Mouse (Mus musculus) megakaryocyte-erythroid progenitor cell, adult 5-6 weeks (primary cell): ENCODE measurements around the gene Axin1. TPM values are rescaled to one million over a fixed set of nuclear protein-coding genes. Genes with fewer than 3 reads are reported as not detected.
"Not testable (repeated sequence)": the region's sequence is repeated elsewhere in the genome, so short reads cannot be mapped to it uniquely, and the experiment has no call there.

Source experiments
- ATAC-seq: replicated peaks from 2 replicates; pipeline ENCODE4 v1.8.0; 2016; ENCODE audit warnings: mild to moderate bottlenecking, inconsistent platforms; ENCODE audit not compliant: severe bottlenecking, poor library complexity, low FRiP score, low TSS enrichment
- total RNA-seq, 2 experiments: library from RNA; stranded (forward) in 1 of 2; stranded (reverse) in 1 of 2; fragments of 200-1000, 215-1000 nt in 1 of 2; fragments of >200 nt in 1 of 2; fragmentation: Nextera tagmentation in 1 of 2; gene quantifications; 2 replicates each; pipeline ENCODE4 v1.2.3; 2014 to 2017

Axin1 gene
- total RNA-seq (2014; fragmentation: Nextera tagmentation) (29.2 and 32.1 TPM in 2 replicates), total RNA-seq (2017) (39.9 and 208 TPM in 2 replicates)

DNA sequence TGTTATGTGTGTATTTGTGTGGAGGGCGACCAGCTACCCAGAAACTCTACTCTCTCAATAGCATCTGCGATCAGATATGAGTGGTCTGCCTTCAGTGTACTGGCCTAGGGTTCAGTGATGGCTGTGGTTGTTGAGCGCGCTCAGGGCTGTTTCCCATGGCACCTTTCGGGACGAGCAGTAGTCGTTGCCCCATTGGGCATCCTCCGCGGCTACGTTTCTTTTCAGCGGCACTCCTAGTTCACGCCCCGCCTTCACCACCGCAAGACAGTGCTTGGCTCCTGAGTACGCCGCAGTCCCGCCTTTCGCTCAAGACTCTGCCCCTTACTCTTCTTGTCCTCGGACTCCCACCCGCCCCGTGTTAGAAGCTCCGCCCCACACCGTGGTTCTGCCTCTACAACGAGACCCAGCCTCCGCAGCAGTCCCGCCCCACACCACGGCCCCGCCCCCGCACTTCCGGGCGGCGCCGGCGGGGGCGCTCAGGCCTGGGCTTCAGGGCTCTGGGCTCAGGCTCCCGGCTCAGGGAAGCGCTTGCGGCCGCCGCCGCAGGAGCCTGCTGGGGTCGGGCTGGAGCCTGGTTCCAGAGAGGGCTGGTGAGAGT lies at the start of gene Axin1:
TSS of gene Axin1 (plus strand) at position 450 of the 598 bp plus-strand sequence.
- ATAC-seq, result peak; percentile 97

DNA sequence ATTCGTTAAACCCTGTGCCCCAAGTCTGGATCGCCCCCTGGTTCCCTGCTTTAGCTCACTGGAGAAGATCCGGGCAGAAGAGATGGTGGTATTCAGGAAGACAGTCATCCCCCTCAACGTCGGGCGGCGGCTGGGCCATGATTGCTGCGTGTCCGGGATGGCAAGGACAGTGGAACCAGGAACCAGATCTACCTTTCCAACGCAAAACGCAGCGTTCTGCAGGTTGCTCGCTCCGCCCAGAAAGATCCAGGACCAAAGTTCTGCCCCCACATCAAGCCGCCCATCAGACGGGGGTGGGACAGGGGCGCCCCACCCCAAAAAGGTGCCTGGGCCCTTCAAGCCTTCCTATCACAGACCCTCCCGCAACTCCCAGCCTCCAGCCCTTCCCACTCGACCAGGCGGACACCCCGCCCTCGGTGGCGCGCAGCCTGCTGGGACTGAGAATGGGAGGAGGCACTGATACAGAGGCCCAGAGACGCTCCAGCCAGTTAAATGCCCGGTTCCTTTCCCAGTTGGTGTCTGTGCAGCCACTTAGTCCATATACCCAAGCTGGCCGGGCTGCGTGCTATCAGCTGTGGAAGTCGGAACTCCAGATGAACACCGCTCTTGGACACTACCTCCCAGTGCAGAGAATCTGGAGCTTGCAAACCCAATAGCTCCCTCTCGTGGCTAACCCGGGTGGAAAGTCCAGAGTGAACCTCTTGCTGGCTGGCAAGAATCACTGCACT lies 48.4 kb upstream of the Axin1 start, which contains the start of gene Decr2:
TSS of gene Decr2 (minus strand) at position 433 of the 728 bp plus-strand sequence.
- ATAC-seq, result peak; percentile 84

DNA sequence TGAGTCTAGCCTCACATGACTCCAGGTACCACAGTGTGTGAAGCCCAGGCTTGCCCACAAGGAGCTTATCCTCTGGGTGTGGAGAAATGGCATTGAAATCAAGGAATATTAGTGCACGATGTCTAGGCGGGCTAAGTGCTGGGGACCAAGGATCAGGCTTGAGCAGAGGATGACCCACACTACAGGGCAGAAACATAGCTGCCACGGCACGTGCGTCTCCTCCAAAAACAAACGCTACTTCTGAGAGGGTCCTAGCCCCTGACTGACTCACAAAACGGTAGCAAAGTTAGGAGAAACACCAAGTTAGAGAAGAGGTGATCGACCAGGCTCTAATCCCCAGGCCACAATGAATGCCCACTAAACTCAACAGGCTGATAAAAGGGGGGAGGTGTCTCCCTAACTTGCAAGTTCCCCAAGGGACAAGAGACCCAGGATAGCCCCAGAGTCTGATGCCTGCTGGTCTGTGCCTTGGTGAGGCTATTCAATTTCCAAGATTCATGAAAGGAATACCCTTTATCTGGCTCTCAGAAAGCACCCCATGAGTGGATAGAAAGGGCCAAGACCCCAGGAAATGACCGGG lies 43.9 kb upstream of the Axin1 start:
- ATAC-seq, result no peak

DNA sequence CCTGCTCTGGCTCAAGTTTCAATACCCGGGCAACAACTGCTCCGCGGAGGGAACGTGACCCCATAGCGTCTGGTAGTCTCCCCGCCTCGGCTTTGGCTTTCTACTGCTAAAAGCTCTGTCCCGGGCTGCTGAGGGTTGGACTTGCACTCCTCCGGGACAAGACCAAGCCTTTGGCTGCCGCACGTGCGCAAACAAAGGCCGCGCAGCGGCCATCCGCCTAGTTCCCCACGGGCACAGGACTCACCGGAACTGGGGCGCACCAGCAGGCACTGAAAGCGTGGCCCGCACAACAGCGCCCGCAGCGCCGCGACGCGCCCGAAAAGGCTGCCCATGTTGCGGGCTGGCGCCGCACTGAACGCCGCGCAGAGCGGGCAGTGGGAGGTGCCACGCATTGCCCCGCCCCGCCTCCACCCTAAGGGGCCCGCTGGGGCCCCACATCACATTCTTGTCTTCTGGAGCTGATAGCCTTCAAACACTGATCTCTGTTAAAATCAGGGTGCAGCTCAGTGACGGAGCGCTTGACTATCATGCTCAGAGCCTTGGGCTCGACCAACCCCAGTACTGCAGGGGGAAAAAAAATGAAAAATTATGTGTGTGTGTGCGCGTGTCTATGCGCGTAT lies 43.3 kb upstream of the Axin1 start, which contains the start of gene Nme4:
TSS of gene Nme4 (minus strand) at position 482 of the 620 bp plus-strand sequence.
- ATAC-seq, result peak; percentile 89

- no peak for ATAC-seq
Observed at GRCm38 (mm10) chr17:26098461-26098860, 40.0 kb upstream of the Axin1 start.

GRCm38 (mm10) chr17:26099316-26099715 lies 39.2 kb upstream of the Axin1 start:
- ATAC-seq, result not testable (repeated sequence)

GRCm38 (mm10) chr17:26100166-26100565 lies 38.3 kb upstream of the Axin1 start:
- ATAC-seq, result no peak

DNA sequence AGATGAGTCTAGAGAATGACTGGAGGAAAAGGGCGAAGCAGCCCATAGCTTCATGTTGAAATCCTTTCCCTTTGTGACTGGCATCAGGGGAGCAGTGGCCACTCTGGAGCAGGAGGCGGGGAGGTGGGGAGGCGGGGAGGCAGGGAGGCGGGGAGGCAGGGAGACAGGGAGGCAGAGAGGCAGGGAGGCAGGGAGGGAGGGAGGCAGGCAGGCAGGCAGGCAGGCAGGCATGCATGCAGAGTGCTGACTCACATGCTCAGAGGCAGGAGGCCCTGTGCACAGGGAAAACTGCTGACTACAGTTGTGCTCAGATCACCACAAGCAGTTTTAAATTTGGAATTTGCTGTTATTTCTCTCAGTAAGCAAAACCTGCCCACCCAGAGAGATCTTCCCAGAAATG lies 37.0 kb upstream of the Axin1 start:
- ATAC-seq, result no peak

DNA sequence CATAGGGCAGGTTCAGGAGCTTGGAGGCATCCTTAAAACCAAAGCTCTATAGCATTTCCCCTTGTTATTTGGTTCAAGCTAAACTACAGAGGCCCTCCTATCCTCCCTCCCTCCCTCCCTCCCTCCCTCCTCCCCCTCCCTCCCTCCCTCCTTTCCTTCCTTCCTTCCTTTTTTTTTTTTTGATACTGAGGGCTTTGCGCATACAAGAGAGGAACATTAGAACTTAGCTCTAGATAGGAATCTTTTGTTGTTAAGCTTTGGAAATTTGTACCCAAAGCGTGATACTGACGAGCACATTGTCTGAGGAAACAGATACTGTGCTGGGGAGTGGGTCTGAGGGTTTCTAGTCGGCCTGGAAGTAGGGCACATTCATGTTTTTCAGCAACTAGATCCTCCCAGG lies 32.9 kb upstream of the Axin1 start:
- ATAC-seq, result no peak

GRCm38 (mm10) chr17:26110156-26110555 lies 28.3 kb upstream of the Axin1 start:
- no peak for ATAC-seq

GRCm38 (mm10) chr17:26111024-26111423 lies 27.5 kb upstream of the Axin1 start:
- ATAC-seq, result no peak

DNA sequence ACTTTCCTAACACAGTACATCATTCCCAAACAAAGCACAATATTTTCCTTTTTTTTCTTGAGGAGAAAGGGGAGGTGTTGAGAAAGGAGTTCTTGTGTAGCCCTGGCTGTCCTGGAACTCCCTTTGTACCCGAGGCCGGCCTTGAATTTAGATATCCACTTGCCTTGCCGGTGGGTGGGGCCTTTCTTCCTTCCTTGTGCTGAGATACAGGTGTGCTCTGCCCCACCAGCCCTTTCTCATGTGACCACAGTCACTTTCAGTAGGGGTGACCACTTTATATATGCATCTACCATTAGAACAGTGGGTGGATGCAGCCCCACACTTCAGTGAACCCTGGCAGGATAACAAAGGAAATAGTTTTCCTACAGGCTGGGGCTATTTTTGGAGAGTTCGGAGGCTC lies 26.8 kb upstream of the Axin1 start:
- no peak for ATAC-seq

DNA sequence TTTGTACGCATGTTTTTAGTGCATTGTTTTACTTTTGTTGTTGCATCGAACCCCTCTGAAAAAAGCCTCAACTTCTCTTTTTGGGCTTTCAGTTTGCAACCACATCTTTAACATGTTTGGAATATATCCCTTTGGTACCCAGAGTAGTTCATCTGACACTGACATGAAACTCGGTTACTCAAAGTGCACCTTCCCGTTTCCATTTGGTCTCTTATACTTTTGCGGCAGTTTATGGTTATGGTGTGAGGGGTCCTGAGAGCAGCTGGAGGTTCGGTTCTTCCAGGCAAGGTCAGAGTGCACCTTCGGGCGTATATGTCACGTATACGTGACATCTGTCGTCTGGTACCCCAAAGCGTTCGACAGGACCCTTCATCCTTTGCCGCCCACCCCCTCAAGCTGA lies 25.7 kb upstream of the Axin1 start:
- ATAC-seq, result no peak

GRCm38 (mm10) chr17:26113181-26113948 lies 25.1 kb upstream of the Axin1 start, which contains the start of gene Tmem8:
Gene Tmem8 (plus strand): TSS chr17:26113299.
- ATAC-seq, result peak; percentile 31; the same call in 1 of the 2 replicates

- ATAC-seq, result no peak
Observed at GRCm38 (mm10) chr17:26114061-26114460, 24.4 kb upstream of the Axin1 start.

GRCm38 (mm10) chr17:26114461-26114860 lies 24.0 kb upstream of the Axin1 start:
- ATAC-seq, result not testable (repeated sequence)

DNA sequence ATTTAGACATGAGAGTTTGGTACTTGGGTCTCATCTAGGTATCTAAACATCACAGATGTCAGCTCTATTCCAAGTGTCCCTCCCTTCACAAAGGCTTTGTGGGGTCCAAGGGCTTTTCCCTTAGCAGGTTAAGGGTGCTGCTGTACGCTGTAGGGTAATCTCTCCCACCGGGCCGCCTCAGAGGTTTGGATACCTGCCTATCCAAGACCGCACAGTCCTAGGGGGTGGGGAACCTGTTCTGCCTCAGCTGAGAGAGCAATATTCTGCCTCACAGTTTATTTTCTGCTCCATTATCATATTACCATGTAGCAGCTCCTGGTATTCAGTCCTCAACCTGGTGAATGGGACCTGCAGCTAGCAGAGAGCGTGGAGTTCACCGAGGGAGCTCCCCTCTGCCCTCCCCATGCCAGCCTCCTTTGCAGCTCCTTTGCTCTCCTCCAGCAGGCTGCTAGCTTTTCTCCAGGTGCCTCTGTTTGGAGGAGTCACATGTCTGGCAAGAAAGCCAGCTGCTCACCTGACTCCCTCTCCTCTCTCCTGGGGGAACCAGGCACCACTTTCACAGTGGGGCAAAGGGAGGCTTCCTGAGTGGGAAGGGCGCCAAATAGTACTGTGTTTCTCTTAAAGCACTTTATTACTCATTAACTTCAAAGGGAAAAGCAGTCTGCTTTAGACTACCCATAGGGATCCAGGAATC lies 23.1 kb upstream of the Axin1 start:
- peak; percentile 62 for ATAC-seq

GRCm38 (mm10) chr17:26115956-26116487 lies 22.5 kb upstream of the Axin1 start:
- no peak for ATAC-seq
